Comparison of ENCODE assay signal across 8 mouse cellular contexts in genomic region chr5:92138093-92138621, GRCm38 (mm10). TPM values are rescaled to one million over a fixed set of nuclear protein-coding genes. Genes with fewer than 3 reads are reported as not detected.
DNase-seq lines count a peak whose midpoint lies in the region; ATAC-seq lines count a peak whose summit lies in the region.

No protein-coding gene starts in this region.

- peak; percentile 71 to 87 for DNase-seq in adrenal gland, adult (ENCODE audit: inconsistent age in 2 of 2, low spot score in 1 of 2)
- no peak for DNase-seq in adrenal gland, postnatal 4 days (ENCODE audit: low spot score in 2 of 2)
- peak; percentile 70 for DNase-seq in adrenal gland, adult 2 months
- DNase-seq in forebrain, embryonic 11.5 days (ENCODE audit: low spot score) = no peak
- DNase-seq in heart, postnatal 14 days = peak; percentile 59 to 61
- peak; percentile 52 to 65 for DNase-seq in layer of hippocampus, postnatal 10 days (ENCODE audit: low spot score in 2 of 2)
- peak; percentile 48 to 54 for DNase-seq in spleen, postnatal 36 days (ENCODE audit: low spot score in 2 of 2)

- no peak overlapping the region for H3K27ac ChIP-seq in forebrain, embryonic 11.5 days (ENCODE audit: low read depth, low read length)

- H3K4me1 ChIP-seq in forebrain, embryonic 11.5 days (replicated peaks; ENCODE audit: control insufficient read depth, insufficient read depth, low read length) = peaks cover 4% of the 10 kb centered on the region; the same call in 1 of the 2 replicates
- H3K4me1 ChIP-seq in megakaryocyte, embryonic 14.5 days = peaks cover 57% of the 10 kb centered on the region

- H3K9me3 ChIP-seq in forebrain, embryonic 11.5 days (ENCODE audit: control insufficient read depth, low read length) = no peaks in the 10 kb centered on the region
- no peaks in the 10 kb centered on the region for H3K9me3 ChIP-seq in megakaryocyte, embryonic 14.5 days

- peak overlapping the region; percentile 75 for H3K9ac ChIP-seq in forebrain, embryonic 11.5 days (ENCODE audit: low read length)

- peak overlapping the region; percentile 75 for H3K4me3 ChIP-seq in forebrain, embryonic 11.5 days (ENCODE audit: low read depth, low read length)
- H3K4me3 ChIP-seq in megakaryocyte, embryonic 14.5 days (replicated peaks) = peak overlapping the region; percentile 93

- intact Hi-C loops in heart, postnatal 14 days (cut with DNase I) = no loop called here

- H3K4me2 ChIP-seq in forebrain, embryonic 11.5 days (ENCODE audit: low read depth, low read length, severe bottlenecking) = peak overlapping the region; percentile 66

- H3K27me3 ChIP-seq in forebrain, embryonic 11.5 days (ENCODE audit: control insufficient read depth, insufficient read depth, low read length) = no peaks in the 10 kb centered on the region
- H3K27me3 ChIP-seq in megakaryocyte, embryonic 14.5 days (replicated peaks) = no peaks in the 10 kb centered on the region

- no peaks in the 10 kb centered on the region for H3K36me3 ChIP-seq in forebrain, embryonic 11.5 days (ENCODE audit: control insufficient read depth, insufficient read depth, low read length)
- H3K36me3 ChIP-seq in megakaryocyte, embryonic 14.5 days (replicated peaks; ENCODE audit: low read length) = peaks cover 39% of the 10 kb centered on the region

- WGBS in forebrain, embryonic 11.5 days = 0% methylated on average over 37 of the region's 43 CpGs

- peak; percentile 83 for ATAC-seq in forebrain, embryonic 11.5 days (replicated peaks; ENCODE audit: low FRiP score)

RNA-seq across cellular contexts. Expression of gene Uso1, which starts 0.4 kb away (rescaled TPM):
- 10 to 100 TPM; 68.8 to 71.5 TPM for total RNA-seq in adrenal gland, postnatal 4 days (2021)
- total RNA-seq in adrenal gland, adult 2 months (2021) = 100 to 1,000 TPM in 1 of 2 experiments, 10 to 100 TPM in 1; 88.8 to 113 TPM
- polyA plus RNA-seq in adrenal gland, adult 2 months (2012; rRNA removed) = 22.8 and 35.4 TPM in 2 replicates
- polyA plus RNA-seq in forebrain, embryonic 11.5 days (2014; fragmentation: Nextera tagmentation; extraction: Ambion mirVana) = 24.2 and 25.7 TPM in 2 replicates
- total RNA-seq in heart, postnatal 14 days (2021) = 10 to 100 TPM; 36.8 to 38.2 TPM
- total RNA-seq in layer of hippocampus, postnatal 10 days (2021) = 10 to 100 TPM; 67.4 to 68.2 TPM
- 24.1 and 49.3 TPM in 2 replicates for polyA plus RNA-seq in megakaryocyte, embryonic 14.5 days (2012; ENCODE audit: insufficient read depth, low replicate concordance)

RNA-seq across cellular contexts. Expression of gene G3bp2, which starts 54.6 kb away (rescaled TPM):
- 100 to 1,000 TPM; 108 to 116 TPM for total RNA-seq in adrenal gland, postnatal 4 days (2021)
- total RNA-seq in adrenal gland, adult 2 months (2021) = 100 to 1,000 TPM; 142 to 168 TPM
- polyA plus RNA-seq in adrenal gland, adult 2 months (2012; rRNA removed) = 9.7 and 12.5 TPM in 2 replicates
- polyA plus RNA-seq in forebrain, embryonic 11.5 days (2014; fragmentation: Nextera tagmentation; extraction: Ambion mirVana) = 269 and 276 TPM in 2 replicates
- total RNA-seq in heart, postnatal 14 days (2021) = 10 to 100 TPM; 69.1 to 70.7 TPM
- total RNA-seq in layer of hippocampus, postnatal 10 days (2021) = 100 to 1,000 TPM; 178 to 181 TPM
- polyA plus RNA-seq in megakaryocyte, embryonic 14.5 days (2012; ENCODE audit: insufficient read depth, low replicate concordance) = 3.8 and 11.5 TPM in 2 replicates

Comparison
In these comparisons a context has a peak if more than half of its experiments do, and no peak if none do; other contexts are left out.
1. DNase-seq: peak in adrenal gland, adult (2 of 2), adrenal gland, adult 2 months (single experiment), heart, postnatal 14 days (2 of 2), layer of hippocampus, postnatal 10 days (2 of 2) and spleen, postnatal 36 days (2 of 2); none in adrenal gland, postnatal 4 days (0 of 2) and forebrain, embryonic 11.5 days (single experiment).